Mouse (Mus musculus) olfactory bulb, adult 2 months (tissue): ENCODE measurements around the gene Ngrn.

Source experiments
- CTCF ChIP-seq: fragments of 200-500 bp; IDR thresholded peaks from 2 replicates; pipeline ENCODE4 v1.5.1; 2012; ENCODE audit warnings: low read depth, mild to moderate bottlenecking, low read length, moderate library complexity; ENCODE audit not compliant: insufficient read depth
- POLR2A ChIP-seq: fragments of 200-500 bp; IDR thresholded peaks from 2 replicates; pipeline ENCODE4 v1.6.1; 2012; ENCODE audit warnings: mild to moderate bottlenecking, low read depth, low read length, moderate library complexity; ENCODE audit not compliant: insufficient read depth

DNA sequence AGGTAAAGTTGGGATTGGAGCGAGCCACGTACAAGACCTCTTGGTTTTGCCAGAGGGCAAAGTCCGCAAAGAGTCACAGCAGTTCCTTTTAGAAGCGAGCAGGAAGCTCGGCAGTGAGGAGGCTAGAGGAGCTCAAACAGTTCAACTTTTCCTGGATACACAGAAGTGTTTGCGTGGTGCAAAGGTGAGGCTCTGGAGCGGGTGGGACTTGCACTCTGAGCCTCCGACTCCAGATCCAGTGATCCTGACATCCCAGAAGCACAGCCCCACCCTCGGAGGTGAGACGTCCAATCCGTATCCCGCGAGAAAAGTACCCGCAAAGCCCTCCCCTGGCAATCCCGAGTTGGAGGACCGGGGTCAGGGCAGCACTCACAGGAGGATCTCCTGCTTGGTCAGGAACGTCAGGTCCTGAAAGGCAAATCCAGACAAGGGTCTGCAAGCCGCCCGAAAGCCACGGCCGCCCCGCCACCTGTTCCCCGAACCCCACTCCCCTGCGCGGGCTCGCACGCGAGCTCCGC, 29.0 kb upstream of the Ngrn start:
- TF ChIP-seq CTCF (no peak), POLR2A (0 out of 2 replicates have a peak, but pooled peaks have one; percentile 8)
